Mouse (Mus musculus): ENCODE measurements around the gene Rbm12. TPM values are rescaled to one million over a fixed set of nuclear protein-coding genes. Genes with fewer than 3 reads are reported as not detected.
"Not testable (repeated sequence)": the region's sequence is repeated elsewhere in the genome, so short reads cannot be mapped to it uniquely, and the experiment has no call there.

The Rbm12 gene
- polyA plus RNA-seq, 1 experiment from 2014 or later, result 24.4 TPM

DNA sequence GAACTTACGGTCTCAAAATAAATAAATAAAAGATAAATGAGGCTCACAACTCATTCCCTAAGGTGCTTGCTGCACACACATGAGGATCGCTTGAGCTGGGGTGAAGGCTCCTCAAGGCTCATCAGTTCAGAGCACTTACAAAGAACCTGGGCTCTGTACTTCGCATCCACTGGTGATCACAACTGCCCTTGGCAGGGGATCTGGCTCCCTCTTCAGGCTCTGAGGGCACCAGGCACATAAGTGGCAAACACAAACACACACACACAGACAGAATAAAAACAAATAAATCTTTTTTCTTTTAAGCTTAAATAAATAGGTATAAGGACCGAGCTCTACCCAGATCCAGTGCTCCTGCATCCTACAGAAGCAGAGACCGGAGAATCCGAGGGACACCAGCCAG lies 23.9 kb upstream of the Rbm12 start:
- DNase-seq (ENCODE audit: low spot score), result no peak

GRCm38 (mm10) chr2:156134161-156134560 lies 22.4 kb upstream of the Rbm12 start:
- Histone ChIP-seq H3K9ac (no peak overlapping the region), H3K9me3 (ENCODE audit: control insufficient read depth, low read length) (no peaks in the 10 kb centered on the region), H3K4me2 (replicated peaks) (no peak overlapping the region), H3K4me1 (replicated peaks; ENCODE audit: control insufficient read depth, insufficient read depth, low read length) (no peaks in the 10 kb centered on the region), H3K27me3 (ENCODE audit: control insufficient read depth, insufficient read depth, low read length) (no peaks in the 10 kb centered on the region), H3K27ac (no peak overlapping the region), H3K4me3 (replicated peaks; ENCODE audit: low read length) (no peak overlapping the region), H3K36me3 (replicated peaks; ENCODE audit: control insufficient read depth, insufficient read depth) (peaks cover 25% of the 10 kb centered on the region)
- DNase-seq (ENCODE audit: low spot score), result no peak
- 88% methylated on average over 5 of the region's 5 CpGs for WGBS
- ATAC-seq (ENCODE audit: low FRiP score), result no peak

More for the DNA sequence above, 23.9 kb upstream of the Rbm12 start:
- Histone ChIP-seq H3K9me3 (ENCODE audit: control insufficient read depth, low read length) (no peaks in the 10 kb centered on the region), H3K4me2 (replicated peaks) (no peak overlapping the region), H3K4me3 (replicated peaks; ENCODE audit: low read length) (no peak overlapping the region), H3K4me1 (replicated peaks; ENCODE audit: control insufficient read depth, insufficient read depth, low read length) (no peaks in the 10 kb centered on the region), H3K27ac (no peak overlapping the region), H3K36me3 (replicated peaks; ENCODE audit: control insufficient read depth, insufficient read depth) (peaks cover 24% of the 10 kb centered on the region), H3K9ac (no peak overlapping the region), H3K27me3 (ENCODE audit: control insufficient read depth, insufficient read depth, low read length) (no peaks in the 10 kb centered on the region)
- 91% methylated on average over 6 of the region's 6 CpGs for WGBS
- ATAC-seq (ENCODE audit: low FRiP score), result no peak

- WGBS, result 93% methylated on average over 5 of the region's 5 CpGs
- no peaks in the 10 kb centered on the region for H3K9me3 ChIP-seq (ENCODE audit: control insufficient read depth, low read length)
- no peak for DNase-seq (ENCODE audit: low spot score)
- H3K27me3 ChIP-seq (ENCODE audit: control insufficient read depth, insufficient read depth, low read length), result no peaks in the 10 kb centered on the region
- no peak for ATAC-seq (ENCODE audit: low FRiP score)
- H3K4me3 ChIP-seq (replicated peaks; ENCODE audit: low read length), result no peak within 1 kb of the TSS
- H3K36me3 ChIP-seq (replicated peaks; ENCODE audit: control insufficient read depth, insufficient read depth), result peaks cover 35% of the 10 kb centered on the region
- no peak within 1 kb of the TSS for H3K9ac ChIP-seq
- H3K4me1 ChIP-seq (replicated peaks; ENCODE audit: control insufficient read depth, insufficient read depth, low read length), result no peaks in the 10 kb centered on the region
- H3K27ac ChIP-seq, result no peak within 1 kb of the TSS
- H3K4me2 ChIP-seq (replicated peaks), result no peak within 1 kb of the TSS
These were observed 15.2 kb upstream of the Rbm12 start, which contains the start of gene Gm28036 for GRCm38 (mm10) chr2:156126992-156127391. Gene Gm28036, minus strand, starts transcription at chr2:156127092.

GRCm38 (mm10) chr2:156123731-156124130 lies 12.0 kb upstream of the Rbm12 start:
- no peak for ATAC-seq (ENCODE audit: low FRiP score)
- no peak overlapping the region for H3K27ac ChIP-seq
- H3K4me2 ChIP-seq (replicated peaks), result no peak overlapping the region
- H3K9ac ChIP-seq, result no peak overlapping the region
- no peak overlapping the region for H3K4me3 ChIP-seq (replicated peaks; ENCODE audit: low read length)
- 98% methylated on average over 5 of the region's 5 CpGs for WGBS
- H3K4me1 ChIP-seq (replicated peaks; ENCODE audit: control insufficient read depth, insufficient read depth, low read length), result no peaks in the 10 kb centered on the region
- peaks cover 24% of the 10 kb centered on the region for H3K36me3 ChIP-seq (replicated peaks; ENCODE audit: control insufficient read depth, insufficient read depth)
- DNase-seq (ENCODE audit: low spot score), result no peak
- H3K9me3 ChIP-seq (ENCODE audit: control insufficient read depth, low read length), result no peaks in the 10 kb centered on the region
- H3K27me3 ChIP-seq (ENCODE audit: control insufficient read depth, insufficient read depth, low read length), result no peaks in the 10 kb centered on the region

DNA sequence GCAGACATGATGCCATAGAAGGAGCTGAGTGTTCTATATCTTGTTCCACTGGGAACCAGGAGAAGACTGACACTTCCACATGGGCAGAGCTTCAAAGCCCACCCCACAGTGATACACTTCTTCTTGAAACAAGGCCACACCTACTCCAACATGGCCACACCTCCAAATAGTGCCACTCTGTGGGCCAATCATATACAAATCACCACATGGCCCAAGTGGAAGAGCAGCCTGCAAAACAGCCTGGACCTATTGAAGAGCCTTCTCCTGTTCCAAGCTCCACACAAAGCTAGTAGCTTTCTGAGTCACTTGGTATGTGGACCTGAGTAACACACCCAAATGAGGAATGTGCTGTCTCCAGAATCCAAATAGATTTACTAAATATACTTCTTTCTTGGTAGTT lies 7.8 kb upstream of the Rbm12 start:
- H3K4me1 ChIP-seq (replicated peaks; ENCODE audit: control insufficient read depth, insufficient read depth, low read length), result no peaks in the 10 kb centered on the region
- H3K9ac ChIP-seq, result no peak overlapping the region
- H3K27ac ChIP-seq, result no peak overlapping the region
- ATAC-seq (ENCODE audit: low FRiP score) (no peak), DNase-seq (ENCODE audit: low spot score) (no peak)
- H3K4me3 ChIP-seq (replicated peaks; ENCODE audit: low read length), result no peak overlapping the region
- peaks cover 14% of the 10 kb centered on the region for H3K36me3 ChIP-seq (replicated peaks; ENCODE audit: control insufficient read depth, insufficient read depth)
- H3K9me3 ChIP-seq (ENCODE audit: control insufficient read depth, low read length), result no peaks in the 10 kb centered on the region
- H3K27me3 ChIP-seq (ENCODE audit: control insufficient read depth, insufficient read depth, low read length), result no peaks in the 10 kb centered on the region
- H3K4me2 ChIP-seq (replicated peaks), result no peak overlapping the region

DNA sequence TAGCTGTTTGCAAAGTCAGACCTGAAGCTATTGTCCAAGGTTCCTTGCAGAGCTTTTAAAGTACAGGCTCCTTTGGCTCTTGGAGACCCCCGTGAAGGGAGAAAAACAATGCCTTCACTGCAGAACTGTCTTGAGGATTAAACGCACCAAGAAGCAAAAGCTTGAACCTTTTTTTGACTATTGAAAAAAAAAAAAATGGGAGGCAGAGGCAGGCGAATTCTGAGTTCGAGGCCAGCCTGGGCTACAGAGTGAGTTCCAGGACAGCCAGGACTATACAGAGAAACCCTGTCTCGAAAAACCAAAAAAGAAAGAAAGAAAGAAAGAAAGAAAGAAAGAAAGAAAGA lies 274 bp upstream of the Rbm12 start:
- not testable (repeated sequence) for H3K9me3 ChIP-seq (ENCODE audit: control insufficient read depth, low read length); H3K27me3 ChIP-seq (ENCODE audit: control insufficient read depth, insufficient read depth, low read length); H3K36me3 ChIP-seq (replicated peaks; ENCODE audit: control insufficient read depth, insufficient read depth); DNase-seq (ENCODE audit: low spot score); ATAC-seq (ENCODE audit: low FRiP score)
- peak overlapping the region; percentile 62 for H3K4me3 ChIP-seq (replicated peaks; ENCODE audit: low read length)
- H3K4me1 ChIP-seq (replicated peaks; ENCODE audit: control insufficient read depth, insufficient read depth, low read length), result peaks cover 19% of the 10 kb centered on the region
- peak overlapping the region; percentile 92 for H3K27ac ChIP-seq
- H3K9ac ChIP-seq, result peak overlapping the region; percentile 93
- peak overlapping the region; percentile 66 for H3K4me2 ChIP-seq (replicated peaks)
- 22% methylated on average over 5 of the region's 5 CpGs for WGBS

DNA sequence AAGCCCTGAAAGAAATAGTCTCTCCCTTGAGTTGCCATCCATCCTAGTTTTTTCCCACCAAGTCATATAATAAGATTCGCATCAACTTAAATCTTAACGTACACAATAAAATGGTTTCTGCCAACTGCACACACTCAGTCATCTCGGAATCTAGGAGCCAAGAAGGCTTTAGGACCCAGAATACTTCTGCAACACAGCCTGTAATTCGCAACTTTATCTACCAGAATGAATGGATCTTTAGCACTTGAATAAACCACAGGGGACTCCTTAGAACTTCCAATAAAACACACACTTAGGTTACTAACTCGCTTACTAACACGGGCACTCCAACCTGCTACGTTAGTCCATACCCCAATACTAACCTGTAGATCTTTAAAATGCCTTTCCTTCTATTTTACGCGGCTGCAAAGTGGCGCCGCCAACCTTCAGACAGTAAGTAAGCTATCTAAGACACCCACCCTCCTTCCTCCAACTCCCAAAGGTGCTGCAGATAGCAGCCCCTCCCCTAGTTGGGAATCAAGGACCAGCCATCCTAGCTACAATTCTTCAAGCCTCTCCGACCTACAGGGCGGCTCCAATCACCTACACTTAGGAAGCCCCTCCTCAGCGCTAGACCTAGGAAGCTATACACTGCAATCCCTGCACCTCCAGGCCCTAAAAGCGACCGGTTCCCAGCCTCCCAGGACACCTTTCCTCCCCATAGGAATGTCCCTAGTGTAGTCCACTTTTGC lies 986 bp downstream of the Rbm12 start:
- 0 out of 2 replicates have a peak, but pooled peaks cover 3% of the 10 kb centered on the region for H3K36me3 ChIP-seq (replicated peaks; ENCODE audit: control insufficient read depth, insufficient read depth)
- H3K27me3 ChIP-seq (ENCODE audit: control insufficient read depth, insufficient read depth, low read length), result no peaks in the 10 kb centered on the region
- H3K4me3 ChIP-seq (replicated peaks; ENCODE audit: low read length), result peak overlapping the region; percentile 62
- H3K9me3 ChIP-seq (ENCODE audit: control insufficient read depth, low read length), result no peaks in the 10 kb centered on the region
- peak overlapping the region; percentile 93 for H3K9ac ChIP-seq
- H3K4me1 ChIP-seq (replicated peaks; ENCODE audit: control insufficient read depth, insufficient read depth, low read length), result peaks cover 19% of the 10 kb centered on the region
- ATAC-seq (ENCODE audit: low FRiP score) (peak; percentile 78), DNase-seq (ENCODE audit: low spot score) (peak; percentile 48)
- H3K27ac ChIP-seq, result peak overlapping the region; percentile 92
- under 1% methylated on average over 16 of the region's 16 CpGs for WGBS
- H3K4me2 ChIP-seq (replicated peaks), result peak overlapping the region; percentile 66

DNA sequence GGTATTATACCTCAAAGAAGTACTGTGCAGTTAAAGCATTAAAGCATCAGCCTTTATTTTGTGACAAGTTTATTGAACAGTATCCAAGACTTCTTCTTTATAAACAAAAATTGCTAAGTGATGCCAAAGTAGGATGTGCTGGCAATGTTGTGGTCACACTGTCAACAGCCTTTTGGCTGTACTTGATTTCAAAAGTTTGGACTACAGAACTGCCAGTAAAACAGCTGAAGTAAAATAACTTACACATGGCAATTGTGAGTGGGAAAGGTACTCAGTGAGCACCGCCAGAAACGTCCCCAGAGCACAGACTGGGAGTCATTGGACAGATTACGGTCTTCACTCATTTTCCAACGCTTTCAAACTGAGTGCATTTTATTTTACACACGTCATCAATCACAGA lies 19.9 kb downstream of the Rbm12 start:
- DNase-seq (ENCODE audit: low spot score), result no peak
- no peak overlapping the region for H3K4me2 ChIP-seq (replicated peaks)
- H3K27ac ChIP-seq, result no peak overlapping the region
- no peak overlapping the region for H3K9ac ChIP-seq
- 79% methylated on average over 5 of the region's 5 CpGs for WGBS
- H3K27me3 ChIP-seq (ENCODE audit: control insufficient read depth, insufficient read depth, low read length), result no peaks in the 10 kb centered on the region
- no peak for ATAC-seq (ENCODE audit: low FRiP score)
- H3K9me3 ChIP-seq (ENCODE audit: control insufficient read depth, low read length), result no peaks in the 10 kb centered on the region
- H3K36me3 ChIP-seq (replicated peaks; ENCODE audit: control insufficient read depth, insufficient read depth), result peaks cover 38% of the 10 kb centered on the region
- H3K4me1 ChIP-seq (replicated peaks; ENCODE audit: control insufficient read depth, insufficient read depth, low read length), result peaks cover 10% of the 10 kb centered on the region; the same call in 1 of the 2 replicates
- no peak overlapping the region for H3K4me3 ChIP-seq (replicated peaks; ENCODE audit: low read length)

GRCm38 (mm10) chr2:156089799-156090198 lies 22.0 kb downstream of the Rbm12 start:
- DNase-seq (ENCODE audit: low spot score), result no peak
- 0 out of 2 replicates have a peak overlapping the region, but pooled peaks have one; percentile 9 for H3K27ac ChIP-seq
- no peak overlapping the region for H3K4me3 ChIP-seq (replicated peaks; ENCODE audit: low read length)
- peaks cover 10% of the 10 kb centered on the region; the same call in 1 of the 2 replicates for H3K4me1 ChIP-seq (replicated peaks; ENCODE audit: control insufficient read depth, insufficient read depth, low read length)
- H3K4me2 ChIP-seq (replicated peaks), result no peak overlapping the region
- H3K9ac ChIP-seq, result no peak overlapping the region
- no peaks in the 10 kb centered on the region for H3K9me3 ChIP-seq (ENCODE audit: control insufficient read depth, low read length)
- peaks cover 17% of the 10 kb centered on the region for H3K36me3 ChIP-seq (replicated peaks; ENCODE audit: control insufficient read depth, insufficient read depth)
- peak; percentile 66; the same call in 1 of the 2 replicates for ATAC-seq (ENCODE audit: low FRiP score)
- 30% methylated on average over 1 of the region's 1 CpGs for WGBS
- no peaks in the 10 kb centered on the region for H3K27me3 ChIP-seq (ENCODE audit: control insufficient read depth, insufficient read depth, low read length)

All from hindbrain, embryonic 14.5 days (tissue).